Mouse (Mus musculus): ENCODE measurements around the gene Oxct2b. TPM values are rescaled to one million over a fixed set of nuclear protein-coding genes. Genes with fewer than 3 reads are reported as not detected.

Gene Oxct2b
- polyA plus RNA-seq, 1 experiment from 2014 or later = not detected

GRCm38 (mm10) chr4:123083323-123083902 is 32.7 kb upstream of the Oxct2b start:
- H3K9me3 ChIP-seq (ENCODE audit: control insufficient read depth, low read length) = no peaks in the 10 kb centered on the region; the same call in 1 of the 2 replicates
- no peak overlapping the region for H3K4me2 ChIP-seq (ENCODE audit: low read length)
- H3K4me1 ChIP-seq (ENCODE audit: control insufficient read depth in 2 of 2, insufficient read depth in 2 of 2, low read length in 2 of 2) = no peaks in the 10 kb centered on the region
- no peak overlapping the region for H3K27ac ChIP-seq (replicated peaks in 1 of 2; ENCODE audit: control insufficient read depth in 1 of 2, insufficient read depth in 1 of 2, low read depth in 2 of 2, low read length in 2 of 2)
- H3K27me3 ChIP-seq (ENCODE audit: control insufficient read depth, insufficient read depth, low read length) = peaks cover 15% of the 10 kb centered on the region
- no peaks in the 10 kb centered on the region for H3K36me3 ChIP-seq (ENCODE audit: control insufficient read depth, insufficient read depth, low read length)
- ATAC-seq (ENCODE audit: insufficient number of reproducible peaks, insufficient read depth, low FRiP score, low read depth) = no peak
- H3K9ac ChIP-seq (ENCODE audit: low read length) = no peak overlapping the region
- no peak overlapping the region for H3K4me3 ChIP-seq (ENCODE audit: control insufficient read depth in 1 of 2, insufficient read depth in 1 of 2, low read depth in 1 of 2, low read length in 2 of 2)
- 60% methylated on average over 13 of the region's 13 CpGs for WGBS

GRCm38 (mm10) chr4:123085290-123085689 is 30.8 kb upstream of the Oxct2b start:
- ATAC-seq (ENCODE audit: insufficient number of reproducible peaks, insufficient read depth, low FRiP score, low read depth) = no peak
- H3K9me3 ChIP-seq (ENCODE audit: control insufficient read depth, low read length) = no peaks in the 10 kb centered on the region; the same call in 1 of the 2 replicates
- no peaks in the 10 kb centered on the region for H3K4me1 ChIP-seq (ENCODE audit: control insufficient read depth in 2 of 2, insufficient read depth in 2 of 2, low read length in 2 of 2)
- H3K27me3 ChIP-seq (ENCODE audit: control insufficient read depth, insufficient read depth, low read length) = peaks cover 15% of the 10 kb centered on the region
- H3K4me2 ChIP-seq (ENCODE audit: low read length) = no peak overlapping the region
- H3K4me3 ChIP-seq (ENCODE audit: control insufficient read depth in 1 of 2, insufficient read depth in 1 of 2, low read depth in 1 of 2, low read length in 2 of 2) = no peak overlapping the region
- H3K9ac ChIP-seq (ENCODE audit: low read length) = no peak overlapping the region
- no peaks in the 10 kb centered on the region for H3K36me3 ChIP-seq (ENCODE audit: control insufficient read depth, insufficient read depth, low read length)
- no peak overlapping the region for H3K27ac ChIP-seq (replicated peaks in 1 of 2; ENCODE audit: control insufficient read depth in 1 of 2, insufficient read depth in 1 of 2, low read depth in 2 of 2, low read length in 2 of 2)
- WGBS = 75% methylated on average over 2 of the region's 2 CpGs

GRCm38 (mm10) chr4:123086381-123086780 is 29.7 kb upstream of the Oxct2b start:
- Histone ChIP-seq H3K36me3 (ENCODE audit: control insufficient read depth, insufficient read depth, low read length) (no peaks in the 10 kb centered on the region), H3K27me3 (ENCODE audit: control insufficient read depth, insufficient read depth, low read length) (peaks cover 9% of the 10 kb centered on the region), H3K4me1 (ENCODE audit: control insufficient read depth in 2 of 2, insufficient read depth in 2 of 2, low read length in 2 of 2) (no peaks in the 10 kb centered on the region), H3K9ac (ENCODE audit: low read length) (no peak overlapping the region), H3K9me3 (ENCODE audit: control insufficient read depth, low read length) (no peaks in the 10 kb centered on the region; the same call in 1 of the 2 replicates), H3K27ac (replicated peaks in 1 of 2; ENCODE audit: control insufficient read depth in 1 of 2, insufficient read depth in 1 of 2, low read depth in 2 of 2, low read length in 2 of 2) (no peak overlapping the region), H3K4me2 (ENCODE audit: low read length) (no peak overlapping the region), H3K4me3 (ENCODE audit: control insufficient read depth in 1 of 2, insufficient read depth in 1 of 2, low read depth in 1 of 2, low read length in 2 of 2) (no peak overlapping the region)
- no peak for ATAC-seq (ENCODE audit: insufficient number of reproducible peaks, insufficient read depth, low FRiP score, low read depth)
- 85% methylated on average over 4 of the region's 4 CpGs for WGBS

GRCm38 (mm10) chr4:123092621-123093020 is 23.4 kb upstream of the Oxct2b start:
- no peaks in the 10 kb centered on the region for H3K36me3 ChIP-seq (ENCODE audit: control insufficient read depth, insufficient read depth, low read length)
- no peaks in the 10 kb centered on the region for H3K4me1 ChIP-seq (ENCODE audit: control insufficient read depth in 2 of 2, insufficient read depth in 2 of 2, low read length in 2 of 2)
- no peak overlapping the region for H3K9ac ChIP-seq (ENCODE audit: low read length)
- H3K4me2 ChIP-seq (ENCODE audit: low read length) = no peak overlapping the region
- H3K9me3 ChIP-seq (ENCODE audit: control insufficient read depth, low read length) = no peaks in the 10 kb centered on the region
- no peak overlapping the region for H3K4me3 ChIP-seq (ENCODE audit: control insufficient read depth in 1 of 2, insufficient read depth in 1 of 2, low read depth in 1 of 2, low read length in 2 of 2)
- 61% methylated on average over 5 of the region's 5 CpGs for WGBS
- peaks cover 4% of the 10 kb centered on the region; the same call in 1 of the 2 replicates for H3K27me3 ChIP-seq (ENCODE audit: control insufficient read depth, insufficient read depth, low read length)
- no peak overlapping the region for H3K27ac ChIP-seq (replicated peaks in 1 of 2; ENCODE audit: control insufficient read depth in 1 of 2, insufficient read depth in 1 of 2, low read depth in 2 of 2, low read length in 2 of 2)
- ATAC-seq (ENCODE audit: insufficient number of reproducible peaks, insufficient read depth, low FRiP score, low read depth) = no peak

- H3K4me1 ChIP-seq (ENCODE audit: control insufficient read depth in 2 of 2, insufficient read depth in 2 of 2, low read length in 2 of 2) = no peaks in the 10 kb centered on the region
- no peak overlapping the region for H3K27ac ChIP-seq (replicated peaks in 1 of 2; ENCODE audit: control insufficient read depth in 1 of 2, insufficient read depth in 1 of 2, low read depth in 2 of 2, low read length in 2 of 2)
- no peak overlapping the region; a peak in 1 of 4 replicates for H3K4me3 ChIP-seq (ENCODE audit: control insufficient read depth in 1 of 2, insufficient read depth in 1 of 2, low read depth in 1 of 2, low read length in 2 of 2)
- no peaks in the 10 kb centered on the region for H3K36me3 ChIP-seq (ENCODE audit: control insufficient read depth, insufficient read depth, low read length)
- H3K9ac ChIP-seq (ENCODE audit: low read length) = no peak overlapping the region
- peak overlapping the region; percentile 44 for H3K4me2 ChIP-seq (ENCODE audit: low read length)
- peaks cover 4% of the 10 kb centered on the region; the same call in 1 of the 2 replicates for H3K27me3 ChIP-seq (ENCODE audit: control insufficient read depth, insufficient read depth, low read length)
- ATAC-seq (ENCODE audit: insufficient number of reproducible peaks, insufficient read depth, low FRiP score, low read depth) = no peak
- 29% methylated on average over 17 of the region's 17 CpGs for WGBS
- no peaks in the 10 kb centered on the region for H3K9me3 ChIP-seq (ENCODE audit: control insufficient read depth, low read length)
Observed at GRCm38 (mm10) chr4:123093064-123093776, 22.8 kb upstream of the Oxct2b start.

GRCm38 (mm10) chr4:123093869-123094268 is 22.2 kb upstream of the Oxct2b start:
- WGBS = 36% methylated on average over 9 of the region's 9 CpGs
- Histone ChIP-seq H3K4me3 (ENCODE audit: control insufficient read depth in 1 of 2, insufficient read depth in 1 of 2, low read depth in 1 of 2, low read length in 2 of 2) (no peak overlapping the region), H3K4me2 (ENCODE audit: low read length) (peak overlapping the region; percentile 44; the same call in 1 of the 2 replicates)

GRCm38 (mm10) chr4:123104651-123105450 is 11.2 kb upstream of the Oxct2b start, which contains the start of gene Bmp8b:
Gene Bmp8b, plus strand, starts transcription at chr4:123105165.
- Histone ChIP-seq H3K4me2 (ENCODE audit: low read length) (peak within 1 kb of the TSS; percentile 62), H3K4me3 (ENCODE audit: control insufficient read depth in 1 of 2, insufficient read depth in 1 of 2, low read depth in 1 of 2, low read length in 2 of 2) (peak within 1 kb of the TSS; percentile 34 to 35), H3K9ac (ENCODE audit: low read length) (no peak within 1 kb of the TSS; the same call in 1 of the 2 replicates), H3K36me3 (ENCODE audit: control insufficient read depth, insufficient read depth, low read length) (no peaks in the 10 kb centered on the region), H3K27me3 (ENCODE audit: control insufficient read depth, insufficient read depth, low read length) (peaks cover 36% of the 10 kb centered on the region), H3K27ac (replicated peaks in 1 of 2; ENCODE audit: control insufficient read depth in 1 of 2, insufficient read depth in 1 of 2, low read depth in 2 of 2, low read length in 2 of 2) (no peak within 1 kb of the TSS), H3K9me3 (ENCODE audit: control insufficient read depth, low read length) (no peaks in the 10 kb centered on the region), H3K4me1 (ENCODE audit: control insufficient read depth in 2 of 2, insufficient read depth in 2 of 2, low read length in 2 of 2) (peaks cover 4 to 10% of the 10 kb centered on the region in 2 experiments)
- WGBS = 4% methylated on average over 75 of the region's 75 CpGs
- peak; percentile 48; the same call in 1 of the 2 replicates for ATAC-seq (ENCODE audit: insufficient number of reproducible peaks, insufficient read depth, low FRiP score, low read depth)

More at GRCm38 (mm10) chr4:123093869-123094268, 22.2 kb upstream of the Oxct2b start:
- ATAC-seq (ENCODE audit: insufficient number of reproducible peaks, insufficient read depth, low FRiP score, low read depth) = no peak
- H3K9me3 ChIP-seq (ENCODE audit: control insufficient read depth, low read length) = no peaks in the 10 kb centered on the region
- peaks cover 4% of the 10 kb centered on the region; the same call in 1 of the 2 replicates for H3K27me3 ChIP-seq (ENCODE audit: control insufficient read depth, insufficient read depth, low read length)
- no peaks in the 10 kb centered on the region for H3K36me3 ChIP-seq (ENCODE audit: control insufficient read depth, insufficient read depth, low read length)
- H3K4me1 ChIP-seq (ENCODE audit: control insufficient read depth in 2 of 2, insufficient read depth in 2 of 2, low read length in 2 of 2) = no peaks in the 10 kb centered on the region
- no peak overlapping the region for H3K27ac ChIP-seq (replicated peaks in 1 of 2; ENCODE audit: control insufficient read depth in 1 of 2, insufficient read depth in 1 of 2, low read depth in 2 of 2, low read length in 2 of 2)
- no peak overlapping the region for H3K9ac ChIP-seq (ENCODE audit: low read length)
